Mouse (Mus musculus) ES-E14 (cell line): ENCODE measurements around the gene Wdr78.

Experiments
- CHD2 ChIP-seq: IDR thresholded peaks from 2 replicates; pipeline ENCODE4 v1.6.1; 2014; ENCODE audit warnings: mild to moderate bottlenecking, low read depth, low read length, inconsistent platforms
- HCFC1 ChIP-seq: IDR thresholded peaks from 2 replicates; pipeline ENCODE4 v1.6.1; 2012; ENCODE audit warnings: low read length, inconsistent platforms, borderline replicate concordance; ENCODE audit not compliant: insufficient read depth
- MAFK ChIP-seq: IDR thresholded peaks from 2 replicates; pipeline ENCODE4 v1.6.1; 2014; ENCODE audit warnings: mild to moderate bottlenecking, low read depth, low read length, inconsistent platforms; ENCODE audit not compliant: insufficient read depth
- ZC3H11A ChIP-seq: IDR thresholded peaks from 2 replicates; pipeline ENCODE4 v1.6.1; 2012; ENCODE audit warnings: low read depth, mild to moderate bottlenecking, inconsistent platforms, low read length, borderline replicate concordance

DNA sequence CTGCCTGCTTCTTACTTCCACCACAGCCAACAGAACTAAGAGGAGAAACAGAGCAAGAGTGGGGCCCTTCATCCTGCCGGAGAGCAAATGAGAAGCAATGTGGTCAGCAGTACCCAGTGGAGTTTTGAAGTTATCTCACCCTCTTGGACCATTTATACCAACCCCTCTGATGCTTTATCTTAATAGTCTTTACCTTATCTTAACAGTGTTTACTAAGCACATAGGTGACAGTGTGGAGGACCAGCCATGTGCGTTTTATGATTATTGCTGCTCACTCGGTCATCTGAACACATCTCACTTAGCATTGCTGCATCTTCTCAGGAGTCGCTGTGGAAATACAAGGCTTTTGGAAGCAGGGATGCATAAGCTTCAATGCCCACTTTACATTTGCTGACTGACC, 87.7 kb downstream of the Wdr78 start, which contains the start of gene Insl5:
- TF ChIP-seq HCFC1, result no peak
- TF ChIP-seq CHD2, result no peak
- no peak for TF ChIP-seq ZC3H11A
- TF ChIP-seq MAFK, result no peak
